8 mouse cellular contexts compared by ENCODE assay signal in the genomic region with DNA sequence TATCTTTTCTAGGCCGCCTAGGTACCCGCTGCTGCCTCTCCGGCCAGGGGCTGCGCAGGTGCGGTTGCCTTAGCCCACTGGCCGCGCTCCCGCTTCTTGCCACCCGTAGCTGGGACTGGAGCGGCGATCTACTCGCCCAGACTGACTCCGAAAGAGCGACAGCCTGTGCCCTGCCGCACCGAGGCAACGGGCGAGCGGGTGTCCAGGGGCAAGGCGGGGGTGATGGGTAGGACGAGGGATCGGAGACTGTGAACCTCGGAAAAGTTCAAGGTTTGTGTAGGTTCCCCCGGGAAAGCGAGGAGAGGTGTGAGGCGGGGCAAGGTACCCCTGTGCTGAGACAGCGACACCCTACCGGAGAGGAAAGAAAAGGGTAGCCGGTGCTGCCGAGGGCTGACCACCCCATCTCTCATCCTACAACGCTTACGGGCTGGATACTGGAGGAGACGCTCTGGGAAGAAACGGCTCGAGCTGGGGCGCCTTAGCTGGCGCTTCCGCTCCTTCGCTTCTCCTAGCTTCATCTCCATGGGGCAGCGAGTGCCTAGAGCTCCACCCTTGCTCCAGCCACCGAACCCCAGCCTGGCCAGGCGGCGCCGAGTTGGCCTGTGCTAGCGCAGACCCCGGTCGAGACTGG. TPM values are rescaled to one million over a fixed set of nuclear protein-coding genes. Genes with fewer than 3 reads are reported as not detected.
DNase-seq lines count a peak whose midpoint lies in the region; ATAC-seq and TF ChIP-seq lines count a peak whose summit lies in the region.

No protein-coding gene starts in this region.

- no peaks in the 10 kb centered on the region for H3K36me3 ChIP-seq in embryonic facial prominence, embryonic 14.5 days (ENCODE audit: control insufficient read depth, insufficient read depth, low read length)
- H3K36me3 ChIP-seq in neural tube, embryonic 13.5 days: no peaks in the 10 kb centered on the region

- H3K4me2 ChIP-seq in embryonic facial prominence, embryonic 14.5 days (ENCODE audit: low read depth, low read length): peak overlapping the region; percentile 96
- H3K4me2 ChIP-seq in neural tube, embryonic 13.5 days: peak overlapping the region; percentile 78

- peak overlapping the region; percentile 75 for H3K27ac ChIP-seq in layer of hippocampus, adult 2 months
- H3K27ac ChIP-seq in brown adipose tissue, adult 24 weeks (replicated peaks; ENCODE audit: low read depth, low read length): no peak overlapping the region
- H3K27ac ChIP-seq in embryonic facial prominence, embryonic 14.5 days (replicated peaks; ENCODE audit: low read depth, low read length): no peak overlapping the region
- H3K27ac ChIP-seq in neural tube, embryonic 13.5 days (replicated peaks): peak overlapping the region; percentile 76

- H3K4me1 ChIP-seq in brown adipose tissue, adult 24 weeks (ENCODE audit: control insufficient read depth, insufficient read depth, insufficient read length, low read length): no peaks in the 10 kb centered on the region; the same call in 1 of the 2 replicates
- peaks cover 15% of the 10 kb centered on the region for H3K4me1 ChIP-seq in embryonic facial prominence, embryonic 14.5 days (ENCODE audit: control insufficient read depth, insufficient read depth, low read length)
- peaks cover 57% of the 10 kb centered on the region for H3K4me1 ChIP-seq in neural tube, embryonic 13.5 days (replicated peaks)

- ATAC-seq in embryonic facial prominence, embryonic 14.5 days (ENCODE audit: low read depth): no peak
- ATAC-seq in neural tube, embryonic 13.5 days (ENCODE audit: low read depth): no peak; the same call in 1 of the 2 replicates
- no peak for ATAC-seq in monocyte, adult 5-6 weeks (replicated peaks; ENCODE audit: insufficient number of reproducible peaks, low FRiP score, low TSS enrichment, poor library complexity, severe bottlenecking)

- under 1% methylated on average over 47 of the region's 47 CpGs for WGBS in embryonic facial prominence, embryonic 14.5 days
- WGBS in neural tube, embryonic 13.5 days: under 1% methylated on average over 47 of the region's 47 CpGs

- peak overlapping the region; percentile 61 for H3K9ac ChIP-seq in embryonic facial prominence, embryonic 14.5 days (ENCODE audit: low read depth, low read length)
- peak overlapping the region; percentile 78 for H3K9ac ChIP-seq in neural tube, embryonic 13.5 days

- peak overlapping the region; percentile 59 for H3K4me3 ChIP-seq in layer of hippocampus, adult 2 months
- peak overlapping the region; percentile 22 for H3K4me3 ChIP-seq in brown adipose tissue, adult 24 weeks (ENCODE audit: insufficient read depth, low read depth, low read length)
- peak overlapping the region; percentile 63 for H3K4me3 ChIP-seq in embryonic facial prominence, embryonic 14.5 days (ENCODE audit: low read depth, low read length)
- H3K4me3 ChIP-seq in neural tube, embryonic 13.5 days: peak overlapping the region; percentile 71

- H3K27me3 ChIP-seq in embryonic facial prominence, embryonic 14.5 days (replicated peaks; ENCODE audit: control insufficient read depth, insufficient read depth, low read length): peaks cover 80% of the 10 kb centered on the region
- peaks cover 58% of the 10 kb centered on the region for H3K27me3 ChIP-seq in neural tube, embryonic 13.5 days

- peak in 1 of 2 experiments; percentile 13 for DNase-seq in layer of hippocampus, adult 2 months (ENCODE audit: low spot score in 2 of 2)
- DNase-seq in layer of hippocampus, postnatal 36 days: no peak
- no peak for DNase-seq in embryonic facial prominence, embryonic 14.5 days (ENCODE audit: low spot score)
- DNase-seq in left cerebral cortex, postnatal 36 days (ENCODE audit: low spot score in 2 of 2): peak; percentile 29 to 33
- DNase-seq in T-cell, adult 2 months (ENCODE audit: low spot score): no peak

- intact Hi-C loops in left cerebral cortex, postnatal 36 days (cut with DNase I): loop anchor here (2.0 to 5.0 kb wide), 3 partner anchors 294 to 503 kb away; partner anchors contain the start of genes Cct6b, Rad51d and Zfp830

- TF ChIP-seq CTCF in layer of hippocampus, adult 2 months (conservative IDR thresholded peaks at IDR 0.05): no peak

- no peaks in the 10 kb centered on the region for H3K9me3 ChIP-seq in embryonic facial prominence, embryonic 14.5 days (ENCODE audit: control insufficient read depth, low read length)
- H3K9me3 ChIP-seq in neural tube, embryonic 13.5 days: no peaks in the 10 kb centered on the region

RNA-seq across cellular contexts. Expression of gene Tmem132e, which starts 0.9 kb away (rescaled TPM):
- 10 to 100 TPM in 1 of 2 experiments, 1 to 10 TPM in 1; 9.5 to 11.6 TPM for total RNA-seq in layer of hippocampus, adult 2 months (2021)
- 1 to 10 TPM; 7.2 to 8.3 TPM for total RNA-seq in layer of hippocampus, postnatal 36 days (2021)
- not detected in 2 replicates for polyA plus RNA-seq in brown adipose tissue, adult 24 weeks (2012; ENCODE audit: insufficient read depth, insufficient read length, missing spikeins)
- polyA plus RNA-seq in embryonic facial prominence, embryonic 14.5 days (2014; fragmentation: Nextera tagmentation; extraction: Ambion mirVana): 2.0 TPM in 2 replicates
- total RNA-seq in left cerebral cortex, postnatal 36 days (2021): 10 to 100 TPM; 14.0 to 22.9 TPM
- polyA plus RNA-seq in neural tube, embryonic 13.5 days (2015; fragmentation: Nextera tagmentation; extraction: Ambion mirVana): 4.5 and 5.1 TPM in 2 replicates
- not detected in 3 replicates for total RNA-seq in monocyte, adult 5-6 weeks (2017)

Comparison
In these comparisons a context has a peak if more than half of its experiments do, and no peak if none do; other contexts are left out.
1. DNase-seq: peak in left cerebral cortex, postnatal 36 days (2 of 2); none in layer of hippocampus, postnatal 36 days (0 of 2), embryonic facial prominence, embryonic 14.5 days (single experiment) and T-cell, adult 2 months (single experiment).
2. H3K27ac ChIP-seq: peak in layer of hippocampus, adult 2 months (single experiment) and neural tube, embryonic 13.5 days (single experiment); none in brown adipose tissue, adult 24 weeks (single experiment) and embryonic facial prominence, embryonic 14.5 days (single experiment).
3. Peak in every context shown above with its lines, with median percentiles within 50 percentile points of each other: H3K4me3 ChIP-seq.